Mouse (Mus musculus) MEL (cell line): ENCODE results near the gene Creld2.

Experiments used
- CHD1 ChIP-seq: IDR thresholded peaks from 2 replicates; pipeline ENCODE4 v1.6.1; 2012; ENCODE audit warnings: low read depth, mild to moderate bottlenecking, inconsistent platforms, low read length, improper control_type of control experiment
- CTCF ChIP-seq, 3 experiments: IDR thresholded peaks in 2 of 3; conservative IDR thresholded peaks in 1 of 3; 2 replicates each; pipeline ENCODE4 v1.5.1; 2011 to 2012; ENCODE audit warnings: low read length in 3 of 3, low read depth in 2 of 3, mild to moderate bottlenecking in 2 of 3, improper control_type of control experiment in 1 of 3, inconsistent platforms in 1 of 3, mixed read lengths in 1 of 3, moderate library complexity in 1 of 3; ENCODE audit not compliant: control insufficient read depth in 1 of 3, insufficient read depth in 1 of 3, poor library complexity in 1 of 3, severe bottlenecking in 1 of 3
- EP300 ChIP-seq, 2 experiments: IDR thresholded peaks; 2 replicates each; pipeline ENCODE4 v1.6.1; 2011; ENCODE audit warnings: improper control_type of control experiment in 2 of 2, low read length in 2 of 2, low read depth in 1 of 2, mild to moderate bottlenecking in 1 of 2
- NELFE ChIP-seq: IDR thresholded peaks from 2 replicates; pipeline ENCODE4 v1.6.1; 2011; ENCODE audit warnings: low read depth, low read length, improper control_type of control experiment
- POLR2A ChIP-seq, 2 experiments: IDR thresholded peaks; 2 replicates each; pipeline ENCODE4 v1.6.1; 2011 to 2012; ENCODE audit warnings: low read length in 2 of 2, mild to moderate bottlenecking in 2 of 2, control low read depth in 1 of 2, improper control_type of control experiment in 1 of 2, low read depth in 1 of 2, moderate library complexity in 1 of 2; ENCODE audit not compliant: control insufficient read depth in 1 of 2, insufficient read depth in 1 of 2, poor library complexity in 1 of 2
- TCF12 ChIP-seq: IDR thresholded peaks from 2 replicates; pipeline ENCODE4 v1.6.1; 2014; ENCODE audit warnings: low read depth, mild to moderate bottlenecking, inconsistent platforms, low read length, improper control_type of control experiment, moderate library complexity
- UBTF ChIP-seq: IDR thresholded peaks from 2 replicates; pipeline ENCODE4 v1.6.1; 2012; ENCODE audit warnings: low read depth, mild to moderate bottlenecking, inconsistent platforms, low read length, improper control_type of control experiment, moderate library complexity, borderline replicate concordance; ENCODE audit not compliant: insufficient read depth
- USF2 ChIP-seq, 2 experiments: IDR thresholded peaks; 2 replicates each; pipeline ENCODE4 v1.6.1; 2011 to 2012; ENCODE audit warnings: improper control_type of control experiment in 2 of 2, low read length in 2 of 2, borderline replicate concordance in 1 of 2, inconsistent platforms in 1 of 2, low read depth in 1 of 2, mild to moderate bottlenecking in 1 of 2; ENCODE audit not compliant: insufficient read depth in 1 of 2
- ZNF384 ChIP-seq: IDR thresholded peaks from 2 replicates; pipeline ENCODE4 v1.6.1; 2012; ENCODE audit warnings: low read depth, mild to moderate bottlenecking, inconsistent platforms, low read length, improper control_type of control experiment

- TF ChIP-seq USF2 (IDR thresholded peaks at IDR 0.05; ENCODE audit: borderline replicate concordance in 1 of 2, insufficient read depth in 1 of 2, low read depth in 1 of 2, low read length in 2 of 2) (no peak), UBTF (no peak), CHD1 (no peak), CTCF (IDR thresholded peaks at IDR 0.05 in 2 of 3, conservative IDR thresholded peaks at IDR 0.05 in 1 of 3; ENCODE audit: control insufficient read depth in 1 of 3, insufficient read depth in 1 of 3, low read depth in 2 of 3, low read length in 3 of 3, poor library complexity in 1 of 3, severe bottlenecking in 1 of 3) (no peak), POLR2A (IDR thresholded peaks at IDR 0.05; ENCODE audit: control insufficient read depth in 1 of 2, insufficient read depth in 1 of 2, low read depth in 1 of 2, low read length in 2 of 2, poor library complexity in 1 of 2) (no peak), EP300 (IDR thresholded peaks at IDR 0.05; ENCODE audit: low read depth in 1 of 2, low read length in 2 of 2) (no peak), NELFE (no peak), ZNF384 (no peak), TCF12 (no peak)
Observed at GRCm38 (mm10) chr15:88851507-88852149, 32.2 kb downstream of the Creld2 start.
